Mouse (Mus musculus) inflammation-experienced regulatory T-cells, adult 6 months (primary cell): ENCODE data around the gene Gins1. TPM values are rescaled to one million over a fixed set of nuclear protein-coding genes. Genes with fewer than 3 reads are reported as not detected.
"Not testable (repeated sequence)": the region's sequence is repeated elsewhere in the genome, so short reads cannot be mapped to it uniquely, and the experiment has no call there.

Experiments
- ATAC-seq: one replicate; pipeline ENCODE4 v1.8.0; 2017
- polyA plus RNA-seq, 3 experiments: library from polyadenylated mRNA; unstranded; fragments of 100-300 nt; shearing (Covaris generic); gene quantifications; one replicate each; pipeline ENCODE4 v1.2.1; 2017

Gins1 gene
- polyA plus RNA-seq: 10 to 100 TPM in 1 of 3 experiments, 1 to 10 TPM in 2; 4.6 to 21.8 (median 7.5) TPM

GRCm38 (mm10) chr2:150904936-150905450 is at the start of gene Gins1:
Gene Gins1, plus strand, starts transcription at chr2:150905400.
- peak; percentile 35 for ATAC-seq

DNA sequence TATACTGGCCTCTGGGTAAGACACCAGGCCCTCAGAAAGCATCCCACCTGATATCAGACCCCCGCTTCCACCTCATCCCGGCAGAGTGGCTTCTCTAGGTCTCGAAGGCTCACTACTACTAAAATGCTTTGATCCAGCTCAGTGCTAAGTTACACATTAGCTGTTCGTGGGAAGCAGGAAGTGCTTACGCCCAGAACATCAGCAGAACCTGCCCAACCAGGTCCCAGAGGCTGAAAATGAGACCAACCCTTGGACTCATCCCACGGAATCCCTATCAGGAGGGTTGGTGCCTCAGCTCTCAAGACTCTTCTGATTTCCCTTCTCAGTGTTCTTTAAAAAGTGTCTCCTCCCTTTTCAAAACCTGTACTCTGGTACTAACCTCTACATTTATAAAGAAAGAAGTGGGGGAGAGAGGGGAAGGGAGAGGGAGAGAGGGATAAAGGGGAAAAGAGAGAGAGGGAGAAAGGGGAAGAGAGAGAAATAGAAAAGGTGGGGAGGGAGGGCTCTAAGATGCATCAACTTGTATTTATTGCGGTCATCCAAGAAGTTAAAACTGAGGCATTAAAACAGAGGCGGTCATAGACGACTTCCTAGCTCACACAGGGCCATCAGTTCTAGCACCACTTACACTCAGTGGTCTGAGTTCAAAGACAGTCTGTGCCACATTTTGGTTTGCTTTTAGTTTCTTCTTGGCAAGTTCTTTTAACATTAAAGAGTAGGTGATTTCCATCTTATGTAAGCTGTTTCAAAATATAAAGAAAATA is 46.3 kb upstream of the Gins1 start:
- no peak for ATAC-seq

GRCm38 (mm10) chr2:150859709-150860470 is 45.3 kb upstream of the Gins1 start:
- ATAC-seq: no peak

GRCm38 (mm10) chr2:150861128-150861527 is 44.1 kb upstream of the Gins1 start:
- peak; percentile 49 for ATAC-seq

DNA sequence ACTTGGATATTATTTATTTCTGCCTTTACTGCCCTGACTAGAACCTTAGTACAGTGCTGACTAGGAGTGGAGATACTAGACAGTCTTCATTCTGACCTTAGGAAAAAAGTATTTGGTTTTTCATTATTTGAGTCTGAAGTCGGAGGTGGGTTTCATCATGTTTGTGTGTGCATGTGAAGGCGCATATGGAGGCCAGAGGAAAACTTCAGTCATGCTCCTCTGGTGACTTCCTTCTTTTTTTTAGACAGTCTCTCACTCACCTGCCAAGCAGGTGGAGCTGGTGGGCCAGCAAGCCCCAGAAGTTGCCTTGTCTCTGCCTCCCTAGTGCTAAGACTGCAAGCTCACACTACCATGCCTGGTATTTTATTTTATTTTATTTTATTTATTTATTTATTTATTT is 38.2 kb upstream of the Gins1 start:
- ATAC-seq: no peak

- peak; percentile 96 for ATAC-seq
These were observed 35.8 kb upstream of the Gins1 start for GRCm38 (mm10) chr2:150869446-150869845.

GRCm38 (mm10) chr2:150874508-150874907 is 30.7 kb upstream of the Gins1 start:
- ATAC-seq: no peak

GRCm38 (mm10) chr2:150875226-150875625 is 30.0 kb upstream of the Gins1 start:
- no peak for ATAC-seq

DNA sequence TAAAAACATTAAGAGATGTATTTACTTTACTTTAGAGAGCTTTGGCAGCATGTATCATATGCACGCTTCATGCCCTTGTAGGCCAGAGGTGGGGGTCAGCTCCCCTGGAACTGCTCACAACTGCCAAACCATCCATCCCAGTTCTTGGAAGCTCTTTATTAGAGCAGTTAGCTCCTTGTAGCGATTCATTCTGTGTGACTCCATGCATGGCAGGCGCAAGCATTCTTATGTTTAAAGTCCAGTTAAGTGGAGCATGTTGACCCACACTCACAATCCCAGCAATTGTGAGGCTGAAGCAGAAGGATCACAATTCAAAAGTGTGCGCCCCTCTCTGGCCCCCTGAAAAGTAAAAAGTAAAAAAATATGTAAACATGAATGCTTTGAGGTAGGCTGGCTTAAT is 27.6 kb upstream of the Gins1 start:
- no peak for ATAC-seq

- ATAC-seq: no peak
These were observed 21.0 kb upstream of the Gins1 start for GRCm38 (mm10) chr2:150884075-150884778.

DNA sequence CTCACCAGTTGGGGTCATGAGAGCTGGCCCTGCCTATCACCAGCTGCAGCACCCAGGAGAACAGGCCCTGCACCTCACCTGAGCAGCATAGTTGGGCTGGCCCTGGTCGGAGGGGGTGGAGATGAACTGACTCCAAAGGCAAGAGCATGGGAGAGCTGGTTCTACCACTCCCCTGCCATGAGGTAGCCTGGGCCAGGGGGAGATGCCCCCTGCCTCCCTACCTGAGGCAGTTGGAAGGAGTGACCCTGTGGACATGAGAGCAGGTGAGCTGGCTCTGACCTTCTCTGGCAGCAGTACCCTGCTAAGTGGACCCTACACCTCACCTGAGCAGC is 20.5 kb upstream of the Gins1 start:
- ATAC-seq: no peak

- ATAC-seq: no peak
These were observed 19.4 kb upstream of the Gins1 start for GRCm38 (mm10) chr2:150885814-150886213.

DNA sequence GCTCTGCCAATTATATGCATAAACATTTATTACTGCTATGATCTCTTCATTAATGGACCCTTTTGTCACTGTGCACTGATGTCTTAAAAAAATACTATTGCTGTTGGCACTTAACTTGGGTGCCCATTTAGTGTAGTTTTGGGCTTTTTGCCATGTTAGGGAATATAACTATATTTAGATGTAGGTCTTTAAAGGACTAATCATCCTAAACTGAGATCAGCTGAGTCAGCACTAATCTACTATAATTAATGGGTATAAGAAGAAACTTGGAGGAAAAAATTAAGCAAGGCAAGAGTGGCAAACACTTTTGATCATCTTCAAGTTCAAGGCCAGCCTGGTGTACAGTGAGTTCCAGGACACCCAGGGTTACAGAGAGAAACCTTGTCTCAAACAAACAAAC is 18.9 kb upstream of the Gins1 start:
- ATAC-seq: no peak

DNA sequence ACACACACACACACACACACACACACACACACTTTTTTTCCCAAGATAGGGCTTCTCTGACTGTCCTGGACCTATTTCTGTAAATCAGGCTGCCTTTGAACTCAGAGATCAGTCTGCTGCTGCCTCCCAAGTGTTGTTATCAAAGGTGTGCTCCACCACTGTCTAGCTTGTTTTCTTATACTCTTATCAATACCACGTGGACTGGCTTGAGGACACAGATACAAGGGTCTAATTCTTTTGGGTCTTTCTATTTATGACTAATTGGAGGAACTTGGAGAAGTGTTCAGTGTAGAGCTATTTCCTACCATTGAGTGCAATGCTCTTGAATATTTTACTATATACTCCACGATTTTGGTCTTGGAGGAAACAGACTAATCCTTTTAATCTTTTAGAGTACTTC is 17.8 kb upstream of the Gins1 start:
- ATAC-seq: no peak

DNA sequence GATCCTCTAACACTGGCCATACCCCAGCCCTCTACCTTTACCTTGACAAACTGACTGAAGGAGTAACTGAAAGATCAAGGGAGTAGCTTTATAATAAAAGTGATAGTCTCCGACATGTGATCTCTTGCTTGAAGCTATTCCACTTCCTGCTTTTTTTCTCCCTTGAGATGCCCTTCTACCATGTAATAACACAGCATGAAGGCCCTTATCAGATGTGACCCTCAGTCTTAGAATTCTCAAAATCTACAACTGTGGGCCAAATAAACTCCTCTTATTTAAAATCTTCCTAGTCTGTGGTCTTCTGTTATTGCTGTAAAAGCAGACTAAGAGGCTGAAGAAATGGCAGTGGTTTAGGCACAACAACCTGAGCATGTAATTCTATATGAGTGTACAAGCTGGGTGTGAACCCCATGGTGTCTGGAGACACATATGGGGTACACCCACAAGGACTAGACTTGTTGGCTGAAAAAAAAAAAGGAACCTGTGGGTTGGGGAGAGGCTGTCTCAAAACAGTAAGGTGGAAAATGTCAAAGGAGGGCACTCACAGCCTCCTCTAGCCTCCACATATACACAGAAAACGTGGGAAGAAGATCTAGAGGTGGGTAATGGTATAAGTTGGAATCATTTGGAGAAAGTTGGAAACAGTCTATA is 10.5 kb upstream of the Gins1 start:
- peak; percentile 23 for ATAC-seq

DNA sequence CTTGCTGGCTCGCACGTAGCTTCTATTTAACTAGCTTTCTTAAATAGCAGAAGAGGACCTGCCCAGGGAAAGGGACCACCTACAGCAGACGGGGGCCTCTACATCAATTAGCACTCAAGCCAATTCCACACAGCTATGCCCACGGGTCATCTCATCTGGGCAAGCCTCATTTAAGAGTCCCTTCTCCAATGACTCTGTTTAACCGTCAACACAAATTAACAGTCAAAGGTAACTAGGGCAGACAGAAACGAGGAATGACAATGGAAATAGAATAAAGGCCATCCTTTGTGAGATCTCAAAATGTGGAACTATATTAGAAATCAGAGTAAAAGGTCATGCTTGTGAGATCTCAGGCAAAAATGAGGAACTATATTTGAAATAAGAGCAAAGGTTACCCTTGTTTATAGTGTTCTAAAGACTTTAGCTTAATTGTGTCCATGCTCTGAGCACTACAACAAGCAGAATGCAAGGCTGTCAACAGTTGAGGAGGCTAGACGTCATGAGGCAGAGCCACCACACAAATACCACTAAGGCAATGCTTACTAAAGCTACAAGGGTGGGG is 9.4 kb upstream of the Gins1 start:
- ATAC-seq: no peak

DNA sequence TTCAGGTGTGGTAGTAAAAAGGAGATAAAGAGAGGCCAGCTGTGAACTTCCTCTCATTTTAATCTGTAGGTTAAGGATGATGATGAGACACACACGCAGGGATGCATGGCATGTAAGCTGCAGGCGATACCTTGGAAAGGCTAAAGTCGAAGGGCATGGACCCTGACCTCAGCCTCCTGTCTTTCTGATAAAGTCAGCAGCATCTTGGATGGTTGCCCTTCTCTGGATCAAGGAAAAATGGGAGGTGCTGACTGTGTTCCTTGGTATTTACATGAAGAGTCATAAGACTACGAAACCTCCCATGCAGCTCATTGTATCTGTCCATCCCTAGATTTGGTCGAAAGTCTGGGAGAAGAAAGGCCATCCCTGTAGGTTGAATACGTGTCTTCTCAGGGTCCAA is 4.9 kb upstream of the Gins1 start:
- ATAC-seq: no peak

- no peak for ATAC-seq
These were observed 2.9 kb upstream of the Gins1 start for GRCm38 (mm10) chr2:150902347-150902746.

GRCm38 (mm10) chr2:150904272-150904935 is 796 bp upstream of the Gins1 start, which contains the start of gene Abhd12:
Gene Abhd12, minus strand, starts transcription at chr2:150904741.
- ATAC-seq: peak; percentile 94

GRCm38 (mm10) chr2:150908881-150909280 is 3.7 kb downstream of the Gins1 start:
- not testable (repeated sequence) for ATAC-seq

DNA sequence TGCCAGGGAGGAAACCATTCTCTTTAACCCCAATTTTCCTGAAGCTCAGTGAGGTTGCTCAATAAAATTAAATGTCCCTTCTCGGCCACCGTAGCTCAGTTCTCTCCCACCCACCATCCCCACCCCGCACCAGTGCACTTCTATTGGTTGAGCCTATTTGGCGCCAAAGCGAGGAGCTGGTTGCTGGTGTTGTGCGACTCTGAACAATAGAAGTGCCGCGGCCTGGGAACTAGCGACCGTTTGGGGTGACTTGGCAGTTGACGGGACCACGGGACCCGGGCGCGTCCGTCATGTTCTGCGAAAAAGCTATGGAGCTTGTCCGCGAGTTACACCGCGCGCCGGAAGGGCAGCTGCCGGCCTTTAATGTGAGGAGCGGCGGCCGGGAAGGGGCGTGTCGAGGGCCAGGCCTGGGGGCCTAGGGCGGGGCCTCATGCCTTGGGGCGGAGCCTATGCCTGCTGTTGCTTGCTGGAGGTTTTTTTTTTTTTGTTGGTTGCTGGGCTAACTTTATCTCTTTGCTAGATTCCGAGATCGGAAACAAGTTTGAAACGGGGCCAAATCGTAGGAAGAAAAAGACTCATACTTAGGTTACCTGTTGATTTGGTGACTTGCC is 4.3 kb downstream of the Gins1 start:
- ATAC-seq: peak; percentile 83
